Mouse (Mus musculus) olfactory bulb, adult 2 months (tissue): ENCODE results near the gene Prdm10. TPM values are rescaled to one million over a fixed set of nuclear protein-coding genes. Genes with fewer than 3 reads are reported as not detected.

Experiments used
- H3K27ac ChIP-seq: fragments of 200-500 bp; 2 replicates; pipeline ENCODE4 v1.5.1; 2012; ENCODE audit warnings: low read depth, low read length; ENCODE audit not compliant: insufficient read depth
- H3K4me1 ChIP-seq: fragments of 200-500 bp; 2 replicates; pipeline ENCODE4 v1.6.1; 2012; ENCODE audit warnings: low read length; ENCODE audit not compliant: control insufficient read depth, insufficient read depth
- H3K4me3 ChIP-seq: fragments of 200-500 bp; 2 replicates; pipeline ENCODE4 v1.5.1; 2012; ENCODE audit warnings: mild to moderate bottlenecking, low read depth, low read length, moderate library complexity; ENCODE audit not compliant: insufficient read depth
- CTCF ChIP-seq: fragments of 200-500 bp; IDR thresholded peaks from 2 replicates; pipeline ENCODE4 v1.5.1; 2012; ENCODE audit warnings: low read depth, mild to moderate bottlenecking, low read length, moderate library complexity; ENCODE audit not compliant: insufficient read depth
- POLR2A ChIP-seq: fragments of 200-500 bp; IDR thresholded peaks from 2 replicates; pipeline ENCODE4 v1.6.1; 2012; ENCODE audit warnings: mild to moderate bottlenecking, low read depth, low read length, moderate library complexity; ENCODE audit not compliant: insufficient read depth
- WGBS: fragments of 180-500 bp; shearing (Covaris S2); methylation state at CpG from one replicate; pipeline ENCODE4 v1.1.7; 2018; 5-methylcytosine and 5-hydroxymethylcytosine counted together
- polyA plus RNA-seq: library from polyadenylated mRNA; stranded (reverse); fragments of >200 nt; gene quantifications from 2 replicates; pipeline ENCODE4 v1.2.4, GENCODE M21; 2012; ENCODE audit warnings: low replicate concordance; ENCODE audit not compliant: missing spikeins, insufficient read depth, insufficient read length

The Prdm10 gene
- polyA plus RNA-seq, 1 experiment = not detected

DNA sequence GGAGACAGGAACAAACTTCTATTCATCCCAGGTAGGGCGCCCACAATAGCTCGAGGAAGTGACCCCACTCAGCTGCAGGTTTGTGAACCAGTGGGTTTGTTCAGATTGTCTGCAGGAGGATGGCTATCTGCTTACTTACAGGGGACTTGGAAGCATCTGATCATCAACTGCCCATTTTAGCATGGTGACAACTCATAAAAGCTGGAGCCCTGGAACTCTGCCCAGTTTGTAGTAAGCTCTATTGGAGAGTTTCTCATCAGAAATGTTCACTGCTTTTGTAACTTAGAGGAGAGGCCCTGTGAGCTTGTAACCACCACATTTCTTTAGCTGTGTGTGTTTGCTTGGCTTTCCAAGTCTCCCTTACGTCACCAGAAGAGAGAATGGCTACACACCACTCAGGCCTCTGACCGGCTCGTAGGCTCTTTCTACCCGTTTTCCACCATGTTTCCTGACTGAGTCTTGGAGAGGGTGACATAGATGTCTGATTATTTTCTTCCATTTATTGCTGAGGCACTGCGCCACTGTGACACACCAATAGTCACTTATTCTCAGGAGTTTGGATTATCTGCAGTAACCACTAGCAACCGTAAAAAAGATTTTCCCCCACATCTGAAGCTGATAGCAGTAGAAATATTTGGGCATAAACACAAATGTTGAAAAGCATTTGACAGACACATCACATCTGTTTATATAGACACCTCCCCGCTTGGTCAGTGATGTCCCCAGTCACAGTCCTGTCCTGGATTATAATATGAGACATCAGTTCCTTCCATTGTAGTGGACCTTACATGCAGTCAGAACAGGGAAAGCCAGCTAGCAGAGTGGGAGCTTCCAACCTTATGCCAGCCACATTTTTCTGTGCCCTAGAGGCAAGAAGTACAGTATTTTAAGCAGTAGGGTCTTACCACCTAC lies 83.6 kb downstream of the Prdm10 start:
- WGBS = 73% methylated on average over 9 of the region's 9 CpGs
- H3K4me3 ChIP-seq = no peak overlapping the region
- H3K27ac ChIP-seq = no peak overlapping the region
- H3K4me1 ChIP-seq = no peaks in the 10 kb centered on the region
- TF ChIP-seq POLR2A (no peak), CTCF (no peak)

DNA sequence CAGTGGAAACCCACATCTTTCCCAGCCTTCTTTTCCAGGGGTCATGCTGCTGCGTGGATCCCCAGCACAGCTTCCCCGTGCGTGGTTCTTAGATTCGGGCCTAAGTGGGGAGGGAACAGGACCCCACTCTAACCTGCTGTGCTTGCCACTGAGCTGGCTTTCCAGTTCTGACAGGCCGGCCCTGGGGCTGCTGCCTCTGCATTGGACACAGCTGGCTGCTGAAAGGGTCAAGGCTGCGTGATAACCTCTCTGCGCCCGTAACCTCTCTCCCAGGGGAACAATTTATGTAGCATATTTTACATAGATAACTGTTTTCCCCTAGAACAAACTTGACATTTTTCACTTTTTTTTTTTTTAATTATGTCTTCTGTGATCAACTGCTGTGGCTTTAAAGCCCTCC lies 84.7 kb downstream of the Prdm10 start:
- no peak overlapping the region for H3K4me3 ChIP-seq
- 91% methylated on average over 8 of the region's 8 CpGs for WGBS
- no peaks in the 10 kb centered on the region for H3K4me1 ChIP-seq
- TF ChIP-seq POLR2A (no peak), CTCF (no peak)
- no peak overlapping the region for H3K27ac ChIP-seq

DNA sequence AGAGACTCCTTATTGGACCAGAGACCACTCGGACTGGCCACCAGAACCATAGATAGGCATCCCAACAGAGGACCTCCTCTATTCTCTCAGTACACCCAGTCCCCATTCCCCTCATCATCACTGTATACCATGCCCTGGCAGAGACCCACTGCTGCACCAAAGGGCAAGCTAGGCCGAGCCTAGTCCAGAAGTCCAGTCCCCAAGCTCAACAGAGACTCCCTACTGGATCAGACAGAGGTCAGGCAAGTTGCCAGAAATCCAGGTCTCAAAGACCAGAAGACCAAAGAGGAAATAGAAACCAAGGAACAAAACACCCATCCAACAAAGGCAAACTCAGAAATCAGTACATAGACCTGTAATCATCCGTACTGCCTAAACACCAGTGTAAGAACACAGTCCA lies 91.4 kb downstream of the Prdm10 start:
- Histone ChIP-seq H3K27ac (no peak overlapping the region), H3K4me1 (no peaks in the 10 kb centered on the region), H3K4me3 (no peak overlapping the region)
- 91% methylated on average over 3 of the region's 3 CpGs for WGBS
- no peak for TF ChIP-seq CTCF
- no peak for TF ChIP-seq POLR2A

DNA sequence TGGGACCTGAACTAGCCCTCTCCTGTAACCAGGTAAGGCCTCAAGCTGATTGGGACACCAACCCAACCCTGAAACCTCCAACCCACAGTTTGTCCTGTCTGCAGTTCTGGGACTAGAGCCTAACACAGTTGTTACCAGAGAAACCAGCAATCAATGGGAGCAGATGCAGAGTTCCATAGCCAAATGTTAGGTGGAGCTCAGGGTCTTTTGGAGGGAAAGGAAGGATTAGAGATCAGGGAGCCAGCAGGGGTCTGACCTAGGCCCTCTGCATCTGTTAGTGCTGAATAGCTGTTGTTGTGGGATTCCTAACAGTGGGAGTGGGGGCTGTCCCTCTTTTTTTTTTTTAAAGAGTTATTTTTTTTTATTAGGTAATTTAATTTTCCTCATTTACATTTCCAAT lies 96.3 kb downstream of the Prdm10 start:
- TF ChIP-seq CTCF (no peak), POLR2A (no peak)
- Histone ChIP-seq H3K4me1 (no peaks in the 10 kb centered on the region), H3K27ac (no peak overlapping the region), H3K4me3 (no peak overlapping the region)

DNA sequence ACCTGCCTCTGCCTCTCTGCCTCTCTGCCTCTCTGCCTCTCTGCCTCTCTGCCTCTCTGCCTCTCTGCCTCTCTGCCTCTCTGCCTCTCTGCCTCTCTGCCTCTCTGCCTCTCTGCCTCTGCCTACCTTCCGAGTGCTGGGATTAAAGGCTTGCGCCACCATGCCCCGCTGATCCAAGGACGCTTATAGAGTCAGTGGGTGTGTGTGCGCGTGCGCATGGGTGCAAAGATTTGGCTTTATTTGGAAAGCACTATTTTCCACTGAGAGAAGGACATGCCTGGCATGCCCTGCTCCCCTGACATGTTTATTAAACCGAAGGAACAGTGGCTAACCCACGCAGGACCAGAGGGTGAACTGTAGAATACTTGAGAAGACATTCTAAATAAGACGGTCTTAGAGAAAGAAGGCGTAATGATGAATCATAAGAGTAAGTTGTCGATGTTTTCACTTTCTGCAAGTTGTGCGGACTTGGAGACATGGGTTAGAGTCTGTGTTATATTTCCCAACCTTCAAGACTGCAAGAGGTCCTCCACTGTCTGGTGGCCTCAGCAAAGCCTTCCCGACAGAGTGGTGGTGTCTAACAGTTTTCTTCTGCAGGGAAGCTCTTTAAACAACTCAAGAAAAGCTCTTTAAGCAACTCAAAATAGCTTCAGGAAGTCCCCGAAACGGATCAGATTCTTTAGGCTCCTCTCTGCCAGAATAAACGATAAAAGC lies 104.6 kb downstream of the Prdm10 start:
- TF ChIP-seq POLR2A (no peak), CTCF (no peak)
- Histone ChIP-seq H3K27ac (peak overlapping the region; percentile 32; the same call in 1 of the 2 replicates), H3K4me3 (peak overlapping the region; percentile 87), H3K4me1 (peaks cover 14% of the 10 kb centered on the region; the same call in 1 of the 2 replicates)
- 56% methylated on average over 17 of the region's 17 CpGs for WGBS

DNA sequence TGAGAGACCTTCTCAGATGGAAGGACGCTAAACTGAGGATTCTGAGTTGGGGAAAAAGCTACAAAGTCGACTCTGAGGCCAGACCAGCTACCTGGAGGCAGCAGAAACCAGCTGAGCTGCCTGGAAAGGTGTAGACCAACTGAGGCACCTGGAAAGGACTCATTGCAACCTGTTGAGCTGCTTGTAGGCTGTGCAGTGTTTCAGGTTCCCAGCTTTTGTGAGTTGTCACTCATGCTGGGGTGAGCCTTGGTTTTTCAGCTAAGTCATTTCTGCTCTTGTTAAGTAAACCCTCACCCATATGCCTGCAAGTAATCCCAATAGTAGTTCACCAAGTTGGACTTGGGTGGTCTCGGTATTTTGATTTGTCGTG lies 105.1 kb downstream of the Prdm10 start:
- WGBS = 11% methylated on average over 4 of the region's 4 CpGs
- TF ChIP-seq CTCF (no peak), POLR2A (no peak)

DNA sequence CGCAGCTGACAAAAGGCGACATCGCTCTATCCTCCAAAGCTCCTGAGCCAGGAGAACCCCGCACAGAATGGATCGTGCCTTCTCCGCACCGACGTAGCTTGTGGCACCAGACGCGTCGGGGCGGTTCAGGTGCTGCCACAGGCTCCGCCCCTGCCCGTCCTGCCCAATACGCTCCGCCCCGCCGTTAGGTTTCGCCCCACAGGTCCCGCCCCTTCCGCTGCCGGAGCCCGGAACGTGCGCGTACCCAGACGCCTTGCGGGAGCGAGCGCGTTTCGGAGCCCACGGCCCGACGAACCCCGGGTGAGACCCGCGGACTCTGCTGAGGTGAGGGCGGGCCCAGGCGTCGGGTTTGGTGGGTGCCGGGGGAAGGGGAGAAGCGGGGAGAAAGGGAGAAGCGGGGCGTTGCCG lies 105.6 kb downstream of the Prdm10 start, which contains the start of gene Nfrkb:
Gene Nfrkb (plus strand): TSS at position 246 of the 408 bp plus-strand sequence.
- Histone ChIP-seq H3K4me3 (peak within 1 kb of the TSS; percentile 87), H3K4me1 (peaks cover 14% of the 10 kb centered on the region; the same call in 1 of the 2 replicates), H3K27ac (peak within 1 kb of the TSS; percentile 67)
- TF ChIP-seq CTCF (no peak), POLR2A (peak; percentile 52; the same call in 1 of the 2 replicates)
- 1% methylated on average over 45 of the region's 46 CpGs for WGBS

More for the DNA sequence above, 105.1 kb downstream of the Prdm10 start:
- H3K4me1 ChIP-seq = peaks cover 14% of the 10 kb centered on the region; the same call in 1 of the 2 replicates
- peak overlapping the region; percentile 67 for H3K27ac ChIP-seq
- peak overlapping the region; percentile 87 for H3K4me3 ChIP-seq

DNA sequence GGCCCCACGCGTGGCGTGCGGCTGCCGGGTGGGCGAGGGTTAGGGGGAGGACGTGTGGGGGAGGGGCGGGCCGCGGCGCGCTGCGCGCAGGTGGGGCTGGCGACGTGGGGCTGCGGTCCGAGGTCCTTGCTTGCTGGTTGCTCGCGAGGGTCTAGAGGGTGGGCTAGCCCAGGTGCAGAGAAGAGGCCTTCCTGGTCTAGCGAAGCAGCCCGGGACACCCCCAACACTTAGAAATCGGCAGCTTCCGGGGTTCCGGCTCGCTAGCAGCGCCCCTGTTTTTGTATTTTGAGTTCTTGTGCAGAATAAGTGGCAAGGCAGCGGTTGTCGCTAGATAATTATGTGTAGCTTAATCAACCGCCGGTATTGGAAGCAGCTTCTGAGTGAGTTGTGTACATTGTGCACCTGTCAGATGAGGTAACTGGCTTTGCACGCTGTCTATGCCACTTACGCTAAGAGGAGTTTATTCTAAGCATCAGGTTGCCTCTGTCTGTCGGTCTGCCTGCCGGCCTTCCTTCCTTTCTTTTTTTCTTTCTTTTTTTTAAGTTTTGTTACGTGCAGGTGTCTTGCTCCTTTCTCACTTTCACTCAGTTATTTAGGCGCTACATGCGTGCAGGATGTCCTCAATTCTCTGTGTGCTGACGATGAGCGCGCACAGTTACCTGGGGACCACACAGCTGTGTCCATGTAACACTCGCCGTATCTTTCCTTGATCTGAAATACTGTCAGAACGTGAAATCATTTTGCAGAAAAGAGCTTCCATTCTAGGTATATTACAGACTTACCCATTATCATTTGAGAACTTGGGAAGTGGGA lies 106.2 kb downstream of the Prdm10 start:
- no peak overlapping the region; the same call in 1 of the 2 replicates for H3K27ac ChIP-seq
- H3K4me1 ChIP-seq = peaks cover 14% of the 10 kb centered on the region; the same call in 1 of the 2 replicates
- 12% methylated on average over 30 of the region's 44 CpGs for WGBS
- H3K4me3 ChIP-seq = peak overlapping the region; percentile 87
- TF ChIP-seq CTCF = no peak
- no peak for TF ChIP-seq POLR2A

DNA sequence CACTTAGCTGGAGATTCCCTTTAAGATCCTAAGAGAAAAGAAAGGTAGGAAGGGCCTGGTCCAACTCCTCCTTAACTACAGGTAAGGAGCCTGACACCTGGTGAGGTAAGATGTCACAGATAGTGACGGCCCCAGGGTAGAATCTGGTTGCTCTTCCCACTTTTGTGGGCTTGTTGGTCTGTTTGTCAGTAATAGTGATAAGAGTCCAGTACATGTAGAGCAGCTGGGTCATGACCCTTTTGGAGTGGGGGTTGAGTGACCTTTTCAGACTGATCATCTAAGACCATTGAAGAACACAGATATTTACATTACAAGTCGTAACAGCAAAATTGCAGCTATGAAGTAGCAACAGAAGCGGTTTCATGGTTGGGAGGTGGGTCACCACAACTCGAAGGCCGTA lies 106.9 kb downstream of the Prdm10 start:
- 91% methylated on average over 5 of the region's 5 CpGs for WGBS
- Histone ChIP-seq H3K4me3 (no peak overlapping the region), H3K27ac (no peak overlapping the region), H3K4me1 (peaks cover 14% of the 10 kb centered on the region; the same call in 1 of the 2 replicates)
- TF ChIP-seq CTCF (no peak), POLR2A (no peak)
